Mouse (Mus musculus) CD8-positive naive resting alpha-beta T cell, adult 57 days (primary cell): ENCODE measurements around the gene Crtam. TPM values are rescaled to one million over a fixed set of nuclear protein-coding genes. Genes with fewer than 3 reads are reported as not detected.

Experiments used
- total RNA-seq: library from RNA; stranded (reverse); gene quantifications from one replicate; pipeline ENCODE4 v1.2.4, GENCODE M21; 2023

Gene Crtam
- total RNA-seq, result 16.3 TPM

GRCm38 (mm10) chr9:41004415-41004814 is at the start of gene Crtam:
Gene Crtam (minus strand): TSS chr9:41004628.

DNA sequence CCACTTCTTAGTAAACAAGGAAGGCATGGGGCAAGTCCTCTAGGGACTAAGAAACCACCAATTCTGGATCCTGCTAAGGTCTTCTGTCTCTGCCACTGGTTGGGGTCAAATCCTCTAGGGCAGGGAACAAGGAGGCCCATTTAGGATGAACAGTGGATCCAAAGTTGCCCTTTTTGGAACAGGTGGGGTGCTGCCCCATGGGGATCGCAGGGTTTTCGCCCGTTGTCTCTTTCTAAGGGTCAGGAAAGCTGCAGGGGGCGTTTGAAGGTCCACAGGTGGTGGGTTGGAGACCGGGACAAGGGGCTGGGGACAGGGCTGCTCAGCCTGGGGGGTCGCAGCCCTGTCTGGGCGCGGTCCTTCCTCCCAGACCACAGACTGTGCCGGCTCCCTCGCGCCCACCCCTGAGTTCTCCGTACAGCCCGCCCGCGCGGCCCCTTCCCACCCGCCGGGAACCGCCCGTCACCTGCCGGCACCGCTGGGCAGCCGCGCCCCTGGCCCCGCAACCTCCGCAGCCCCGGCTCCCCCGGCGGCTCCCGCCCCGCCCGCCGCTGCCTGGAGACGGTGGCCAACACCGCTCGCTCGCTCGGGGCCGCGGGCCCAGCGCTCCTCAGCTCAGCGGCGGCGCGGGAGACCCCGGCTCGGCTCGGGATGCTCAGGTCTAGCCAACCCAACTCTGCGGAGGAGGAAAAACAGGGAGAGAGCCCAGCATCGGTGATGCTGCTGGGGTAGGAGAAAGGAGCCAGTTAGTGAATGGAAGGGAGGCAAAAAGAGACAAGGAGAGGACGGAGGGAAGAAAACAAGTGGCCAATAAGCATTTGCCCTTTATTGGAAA is 40.6 kb downstream of the Crtam start, which contains the start of gene Jhy:
Jhy (minus strand) TSS at position 533 of the 832 bp plus-strand sequence.

Other genes with a start within 250 kb of the Crtam start
- gene Hspa8, start 203.6 kb downstream of the Crtam start, total RNA-seq, result 1,538 TPM
- gene Bsx, start 130.5 kb downstream of the Crtam start, total RNA-seq, result not detected
- not detected for gene Jhy, start 40.5 kb downstream of the Crtam start, total RNA-seq
- 19.9 TPM for gene Ubash3b, start 157.1 kb upstream of the Crtam start, total RNA-seq